Mouse (Mus musculus) heart, embryonic 13.5 days (tissue): Measurements from ENCODE around the gene Gm3233. TPM values are rescaled to one million over a fixed set of nuclear protein-coding genes. Genes with fewer than 3 reads are reported as not detected.
"Not testable (repeated sequence)": the region's sequence is repeated elsewhere in the genome, so short reads cannot be mapped to it uniquely, and the experiment has no call there.

Experiments
- ATAC-seq: fragments of 200-750 bp; cut with Nextera tagmentation; 2 replicates; pipeline ENCODE4 v1.8.0; 2017; ENCODE audit warnings: moderate TSS enrichment; ENCODE audit not compliant: insufficient number of reproducible peaks, low FRiP score, low TSS enrichment; ENCODE audit errors: extremely low read depth
- H3K27ac ChIP-seq: fragments of 300-500 bp; sonication (generic); replicated peaks from 2 replicates; pipeline ENCODE4 v1.5.1; 2015; ENCODE audit warnings: moderate library complexity, mild to moderate bottlenecking, inconsistent platforms
- H3K27me3 ChIP-seq: fragments of 300-500 bp; sonication (generic); replicated peaks from 2 replicates; pipeline ENCODE4 v1.6.1; 2015; ENCODE audit warnings: mild to moderate bottlenecking, inconsistent platforms
- H3K36me3 ChIP-seq: fragments of 300-500 bp; sonication (generic); 2 replicates; pipeline ENCODE4 v1.6.1; 2015; ENCODE audit warnings: mild to moderate bottlenecking, inconsistent platforms
- H3K4me1 ChIP-seq: fragments of 300-500 bp; sonication (generic); 2 replicates; pipeline ENCODE4 v1.6.1; 2015; ENCODE audit warnings: inconsistent platforms
- H3K4me2 ChIP-seq: fragments of 300-500 bp; sonication (generic); 2 replicates; pipeline ENCODE4 v1.6.1; 2015; ENCODE audit warnings: inconsistent platforms, mild to moderate bottlenecking, moderate library complexity
- H3K4me3 ChIP-seq: fragments of 300-500 bp; sonication (generic); 2 replicates; pipeline ENCODE4 v1.5.1; 2015; ENCODE audit warnings: moderate library complexity, mild to moderate bottlenecking, inconsistent platforms
- H3K9ac ChIP-seq: fragments of 300-500 bp; sonication (generic); 2 replicates; pipeline ENCODE4 v1.6.1; 2015; ENCODE audit warnings: inconsistent platforms, mild to moderate bottlenecking, moderate library complexity
- H3K9me3 ChIP-seq: fragments of 300-500 bp; sonication (generic); 2 replicates; pipeline ENCODE4 v1.6.1; 2016; ENCODE audit warnings: inconsistent platforms
- WGBS: fragments of 180-500 bp; shearing (Covaris S2); methylation state at CpG from one replicate; pipeline ENCODE4 v1.1.7; 2015; ENCODE audit warnings: mixed read lengths; 5-methylcytosine and 5-hydroxymethylcytosine counted together
- polyA plus RNA-seq: library from polyadenylated mRNA; unstranded; fragments of >200 nt; fragmentation: Nextera tagmentation; extraction: Ambion mirVana; gene quantifications from 2 replicates; pipeline ENCODE4 v1.2.1, GENCODE M21; 2015

The Gm3233 gene
- polyA plus RNA-seq, 1 experiment from 2014 or later: not detected

GRCm38 (mm10) chr10:77726186-77726585 is 33.3 kb downstream of the Gm3233 start, which contains the start of gene Gm10100:
TSS of gene Gm10100 (plus strand) at chr10:77726486.
- Histone ChIP-seq H3K4me1 (no peaks in the 10 kb centered on the region), H3K9ac (no peak within 1 kb of the TSS), H3K9me3 (no peaks in the 10 kb centered on the region), H3K4me3 (no peak within 1 kb of the TSS), H3K36me3 (no peaks in the 10 kb centered on the region), H3K27me3 (no peaks in the 10 kb centered on the region), H3K4me2 (no peak within 1 kb of the TSS), H3K27ac (no peak within 1 kb of the TSS)
- WGBS: 24% methylated on average over 3 of the region's 3 CpGs
- ATAC-seq: no peak

GRCm38 (mm10) chr10:77724855-77725254 is 34.6 kb downstream of the Gm3233 start:
- no peaks in the 10 kb centered on the region for H3K36me3 ChIP-seq
- H3K27me3 ChIP-seq: no peaks in the 10 kb centered on the region
- no peak overlapping the region for H3K4me3 ChIP-seq
- ATAC-seq: no peak
- H3K27ac ChIP-seq: no peak overlapping the region
- H3K9ac ChIP-seq: no peak overlapping the region
- no peaks in the 10 kb centered on the region for H3K4me1 ChIP-seq
- no peaks in the 10 kb centered on the region for H3K9me3 ChIP-seq
- 65% methylated on average over 8 of the region's 8 CpGs for WGBS
- H3K4me2 ChIP-seq: no peak overlapping the region

GRCm38 (mm10) chr10:77720299-77720698 is 39.2 kb downstream of the Gm3233 start, which contains the start of gene Krtap12-1:
TSS of gene Krtap12-1 (plus strand) at chr10:77720599.
- not testable (repeated sequence) for H3K27me3 ChIP-seq, H3K4me1 ChIP-seq, H3K36me3 ChIP-seq, H3K4me3 ChIP-seq, H3K9ac ChIP-seq, H3K9me3 ChIP-seq, H3K4me2 ChIP-seq, ATAC-seq, H3K27ac ChIP-seq
- 72% methylated on average over 1 of the region's 1 CpGs for WGBS

GRCm38 (mm10) chr10:77715507-77715906 is 44.0 kb downstream of the Gm3233 start, which contains the start of gene Gm10142:
TSS of gene Gm10142 (plus strand) at chr10:77715807.
- H3K36me3 ChIP-seq: no peaks in the 10 kb centered on the region
- H3K9me3 ChIP-seq: 0 out of 2 replicates have a peak, but pooled peaks cover 8% of the 10 kb centered on the region
- no peak within 1 kb of the TSS for H3K4me2 ChIP-seq
- H3K27ac ChIP-seq: no peak within 1 kb of the TSS
- no peak for ATAC-seq
- 64% methylated on average over 1 of the region's 1 CpGs for WGBS
- H3K4me3 ChIP-seq: no peak within 1 kb of the TSS
- no peak within 1 kb of the TSS for H3K9ac ChIP-seq
- no peaks in the 10 kb centered on the region for H3K4me1 ChIP-seq
- H3K27me3 ChIP-seq: no peaks in the 10 kb centered on the region

- Histone ChIP-seq H3K9ac (no peak overlapping the region), H3K4me3 (no peak overlapping the region), H3K27me3 (no peaks in the 10 kb centered on the region), H3K36me3 (no peaks in the 10 kb centered on the region), H3K9me3 (0 out of 2 replicates have a peak, but pooled peaks cover 8% of the 10 kb centered on the region), H3K27ac (no peak overlapping the region), H3K4me2 (no peak overlapping the region), H3K4me1 (no peaks in the 10 kb centered on the region)
- no peak for ATAC-seq
- WGBS: 59% methylated on average over 4 of the region's 4 CpGs
Observed at GRCm38 (mm10) chr10:77713734-77714133, 45.7 kb downstream of the Gm3233 start.

GRCm38 (mm10) chr10:77711157-77711556 is 48.3 kb downstream of the Gm3233 start, which contains the start of gene Gm10024:
TSS of gene Gm10024 (plus strand) at chr10:77711457.
- H3K4me1 ChIP-seq, H3K27ac ChIP-seq, H3K9ac ChIP-seq, H3K36me3 ChIP-seq, H3K27me3 ChIP-seq, ATAC-seq, H3K9me3 ChIP-seq, H3K4me2 ChIP-seq, H3K4me3 ChIP-seq: not testable (repeated sequence)

GRCm38 (mm10) chr10:77709831-77710230 is 49.7 kb downstream of the Gm3233 start:
- H3K4me1 ChIP-seq: no peaks in the 10 kb centered on the region
- H3K27me3 ChIP-seq: no peaks in the 10 kb centered on the region
- H3K36me3 ChIP-seq: no peaks in the 10 kb centered on the region
- 0 out of 2 replicates have a peak, but pooled peaks cover 8% of the 10 kb centered on the region for H3K9me3 ChIP-seq
- H3K4me3 ChIP-seq: no peak overlapping the region
- H3K9ac ChIP-seq: no peak overlapping the region
- H3K27ac ChIP-seq: no peak overlapping the region
- no peak for ATAC-seq
- whole genome bisulfite sequencing: 67% methylated on average over 3 of the region's 3 CpGs
- H3K4me2 ChIP-seq: no peak overlapping the region

Other genes starting within 250 kb of the Gm3233 start
- 23.9 and 24.0 TPM in 2 replicates for gene Fam207a, start 243.9 kb downstream of the Gm3233 start, polyA plus RNA-seq
- gene Itgb2, start 229.4 kb downstream of the Gm3233 start, polyA plus RNA-seq: 1.5 and 1.6 TPM in 2 replicates
- gene Pttg1ip, start 178.0 kb downstream of the Gm3233 start, polyA plus RNA-seq: 103 and 110 TPM in 2 replicates
- gene Sumo3, start 153.6 kb downstream of the Gm3233 start, polyA plus RNA-seq: 171 and 186 TPM in 2 replicates
- 2.8 TPM in 1 of 2 replicates, not detected in the other for gene Gm49325, start 153.5 kb downstream of the Gm3233 start, polyA plus RNA-seq
- 78.6 and 81.9 TPM in 2 replicates for gene Ube2g2, start 137.4 kb downstream of the Gm3233 start, polyA plus RNA-seq
- 0.07 TPM in 1 of 2 replicates, not detected in the other for gene Tspear, start 73.1 kb downstream of the Gm3233 start, polyA plus RNA-seq
- gene Gm19402, start 68.9 kb downstream of the Gm3233 start, polyA plus RNA-seq: not detected in 2 replicates
- not detected in 2 replicates for gene Gm9508, start 62.4 kb downstream of the Gm3233 start, polyA plus RNA-seq
- not detected in 2 replicates for gene Gm10272, start 53.1 kb downstream of the Gm3233 start, polyA plus RNA-seq
- not detected in 2 replicates for gene Gm10024, start 48.2 kb downstream of the Gm3233 start, polyA plus RNA-seq
- not detected in 2 replicates for gene Gm10142, start 43.9 kb downstream of the Gm3233 start, polyA plus RNA-seq
- gene Krtap12-1, start 39.1 kb downstream of the Gm3233 start, polyA plus RNA-seq: not detected in 2 replicates
- gene Gm10100, start 33.2 kb downstream of the Gm3233 start, polyA plus RNA-seq: not detected in 2 replicates
- gene Gm18596, start 17.0 kb downstream of the Gm3233 start, polyA plus RNA-seq: not detected in 2 replicates
- not detected in 2 replicates for gene Gm9736, start 8.3 kb downstream of the Gm3233 start, polyA plus RNA-seq
- gene Gm3238, start 11.6 kb upstream of the Gm3233 start, polyA plus RNA-seq: not detected in 2 replicates
- gene Gm7138, start 17.3 kb upstream of the Gm3233 start, polyA plus RNA-seq: not detected in 2 replicates
- not detected in 2 replicates for gene Gm3250, start 22.9 kb upstream of the Gm3233 start, polyA plus RNA-seq
- not detected in 2 replicates for gene Gm7137, start 28.5 kb upstream of the Gm3233 start, polyA plus RNA-seq
- not detected in 2 replicates for gene Gm9639, start 35.4 kb upstream of the Gm3233 start, polyA plus RNA-seq
- not detected in 2 replicates for gene Gm19668, start 39.5 kb upstream of the Gm3233 start, polyA plus RNA-seq
- not detected in 2 replicates for gene Gm9507, start 52.2 kb upstream of the Gm3233 start, polyA plus RNA-seq
- not detected in 2 replicates for gene Gm2696, start 55.0 kb upstream of the Gm3233 start, polyA plus RNA-seq
- gene Krtap10-4, start 67.4 kb upstream of the Gm3233 start, polyA plus RNA-seq: not detected in 2 replicates
- gene Krtap10-10, start 76.3 kb upstream of the Gm3233 start, polyA plus RNA-seq: not detected in 2 replicates
- gene Gm36176, start 87.1 kb upstream of the Gm3233 start, polyA plus RNA-seq: not detected in 2 replicates
- gene Gm10318, start 93.2 kb upstream of the Gm3233 start, polyA plus RNA-seq: not detected in 2 replicates
- gene Gm3285, start 102.3 kb upstream of the Gm3233 start, polyA plus RNA-seq: not detected in 2 replicates
- 1.8 and 2.0 TPM in 2 replicates for gene Lrrc3, start 142.9 kb upstream of the Gm3233 start, polyA plus RNA-seq
- gene Trpm2, start 210.9 kb upstream of the Gm3233 start, polyA plus RNA-seq: 0.19 and 0.23 TPM in 2 replicates
- gene 1810043G02Rik, start 218.8 kb upstream of the Gm3233 start, polyA plus RNA-seq: 16.3 and 18.0 TPM in 2 replicates